Mouse (Mus musculus) G1E (cell line): Measurements from ENCODE around the gene Lmo7. TPM values are rescaled to one million over a fixed set of nuclear protein-coding genes. Genes with fewer than 3 reads are reported as not detected.

Experiments
- ATAC-seq: 2 replicates; pipeline ENCODE4 v1.8.0; 2016; ENCODE audit warnings: mild to moderate bottlenecking; ENCODE audit not compliant: insufficient number of reproducible peaks, poor library complexity, low FRiP score, severe bottlenecking; ENCODE audit errors: extremely low read depth
- DNase-seq: peaks from one replicate; pipeline ENCODE4 v3.0.0; 2012; ENCODE audit warnings: low spot score
- H3K27me3 ChIP-seq: 2 replicates; pipeline ENCODE4 v1.6.1; 2012; ENCODE audit warnings: mild to moderate bottlenecking, low read length, inconsistent platforms; ENCODE audit not compliant: insufficient read depth
- H3K36me3 ChIP-seq: replicated peaks from 2 replicates; pipeline ENCODE3; 2012; ENCODE audit warnings: mild to moderate bottlenecking, inconsistent platforms
- H3K4me1 ChIP-seq: 2 replicates; pipeline ENCODE4 v1.6.1; 2012; ENCODE audit warnings: low read depth, low read length, inconsistent platforms, mixed read lengths; ENCODE audit not compliant: insufficient read depth
- H3K4me3 ChIP-seq: 2 replicates; pipeline ENCODE4 v1.5.1; 2012; ENCODE audit warnings: low read depth, mild to moderate bottlenecking, inconsistent platforms, low read length, moderate library complexity, mixed read lengths
- H3K9me3 ChIP-seq: replicated peaks from 2 replicates; pipeline ENCODE4 v1.6.1; 2012; ENCODE audit warnings: inconsistent platforms
- CTCF ChIP-seq: IDR thresholded peaks from 2 replicates; pipeline ENCODE4 v1.5.1; 2012; ENCODE audit warnings: low read depth, low read length, inconsistent platforms, mixed read lengths
- GATA1 ChIP-seq: IDR thresholded peaks from 2 replicates; pipeline ENCODE4 v1.6.1; 2012; ENCODE audit warnings: borderline replicate concordance, low read length, inconsistent platforms, mixed read lengths
- GATA2 ChIP-seq: IDR thresholded peaks from 2 replicates; pipeline ENCODE4 v1.6.1; 2012; ENCODE audit warnings: low read depth, low read length, inconsistent platforms, borderline replicate concordance
- POLR2AphosphoS5 ChIP-seq: IDR thresholded peaks from 2 replicates; pipeline ENCODE4 v1.6.1; 2012; ENCODE audit warnings: low read depth, low read length, inconsistent platforms; ENCODE audit not compliant: insufficient replicate concordance
- TAL1 ChIP-seq: conservative IDR thresholded peaks from 2 replicates; pipeline ENCODE4 v1.6.1; 2012; ENCODE audit warnings: low read depth, low read length, inconsistent platforms, mixed read lengths
- polyA plus RNA-seq: library from polyadenylated mRNA; stranded (reverse); fragments of >175 nt; gene quantifications from 2 replicates; pipeline ENCODE4 v1.2.3, GENCODE M21; 2012
- total RNA-seq, 2 experiments: library from RNA; stranded (forward) in 1 of 2; stranded (reverse) in 1 of 2; fragments of 200-1000 nt in 1 of 2; fragments of >200 nt in 1 of 2; fragmentation: Nextera tagmentation in 1 of 2; gene quantifications; 2 replicates each; pipeline ENCODE4 v1.2.3; 2014 to 2017

Lmo7 gene
- total and polyA plus RNA-seq, 3 experiments: 0.71 TPM; not detected in 2

DNA sequence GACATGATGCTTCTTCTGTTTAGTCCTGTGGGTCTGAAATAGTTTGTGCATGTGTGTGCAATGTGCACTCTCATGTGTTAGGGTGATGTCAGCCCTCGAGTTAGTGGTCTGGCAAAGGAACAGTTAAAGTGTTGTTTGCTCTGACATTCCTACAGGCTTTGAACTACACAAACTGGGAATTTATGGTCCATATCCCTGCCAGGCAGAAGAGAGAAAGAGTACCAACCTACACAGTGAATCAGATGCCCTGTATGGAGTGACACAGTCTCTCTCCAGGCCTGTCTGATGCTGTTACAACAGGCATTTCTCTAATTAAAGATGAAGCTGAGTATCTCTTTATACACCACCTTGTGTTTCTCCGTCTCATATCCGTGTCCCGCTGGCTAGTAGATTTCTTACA is 21.2 kb downstream of the Lmo7 start:
- no peak for DNase-seq
- TF ChIP-seq POLR2AphosphoS5 (no peak), GATA2 (no peak), TAL1 (no peak), GATA1 (no peak), CTCF (no peak)

GRCm38 (mm10) chr14:101755425-101755824 is 25.7 kb downstream of the Lmo7 start:
- no peak for TF ChIP-seq GATA2
- TF ChIP-seq CTCF: no peak
- no peak for TF ChIP-seq GATA1
- TF ChIP-seq POLR2AphosphoS5: no peak
- no peak for TF ChIP-seq TAL1
- ATAC-seq: no peak
- DNase-seq: no peak
- peaks cover 29% of the 10 kb centered on the region for H3K9me3 ChIP-seq
- H3K4me3 ChIP-seq: no peak overlapping the region
- no peaks in the 10 kb centered on the region for H3K27me3 ChIP-seq
- no peaks in the 10 kb centered on the region for H3K4me1 ChIP-seq
- no peaks in the 10 kb centered on the region for H3K36me3 ChIP-seq

More for the DNA sequence above, 21.2 kb downstream of the Lmo7 start:
- H3K4me1 ChIP-seq: no peaks in the 10 kb centered on the region
- H3K4me3 ChIP-seq: no peak overlapping the region
- H3K36me3 ChIP-seq: no peaks in the 10 kb centered on the region
- no peaks in the 10 kb centered on the region for H3K27me3 ChIP-seq
- H3K9me3 ChIP-seq: peaks cover 26% of the 10 kb centered on the region
- no peak for ATAC-seq

DNA sequence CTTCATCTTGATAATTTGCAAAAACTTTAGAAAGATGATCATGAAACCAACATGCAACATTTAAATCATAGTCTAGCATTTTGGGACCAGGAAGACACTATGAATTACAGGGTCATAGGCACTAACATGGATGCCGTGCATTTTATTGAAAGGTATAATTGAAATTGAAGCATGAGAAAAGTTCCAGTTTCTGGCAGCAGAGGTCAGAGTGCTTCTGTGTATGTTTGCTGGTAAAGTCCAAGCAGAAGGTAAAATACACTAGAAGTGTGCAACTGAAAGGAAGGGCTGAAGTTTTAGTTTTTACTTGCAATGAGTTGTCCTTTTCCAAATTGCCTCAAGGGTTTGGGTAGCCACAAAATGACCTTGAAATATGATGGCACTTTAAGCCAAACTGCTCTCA is 32.5 kb downstream of the Lmo7 start:
- no peak for DNase-seq
- ATAC-seq: no peak
- no peaks in the 10 kb centered on the region for H3K27me3 ChIP-seq

GRCm38 (mm10) chr14:101763762-101764295 is 34.1 kb downstream of the Lmo7 start:
- H3K4me3 ChIP-seq: no peak overlapping the region
- TF ChIP-seq CTCF: no peak
- TF ChIP-seq GATA2: no peak
- TF ChIP-seq GATA1: no peak
- TF ChIP-seq TAL1: no peak
- TF ChIP-seq POLR2AphosphoS5: no peak
- no peak for ATAC-seq

More for the DNA sequence above, 32.5 kb downstream of the Lmo7 start:
- TF ChIP-seq GATA2: no peak
- TF ChIP-seq CTCF: no peak
- TF ChIP-seq GATA1: no peak
- TF ChIP-seq TAL1: no peak
- TF ChIP-seq POLR2AphosphoS5: no peak
- Histone ChIP-seq H3K4me3 (no peak overlapping the region), H3K4me1 (no peaks in the 10 kb centered on the region), H3K9me3 (peaks cover 21% of the 10 kb centered on the region), H3K36me3 (no peaks in the 10 kb centered on the region)

DNA sequence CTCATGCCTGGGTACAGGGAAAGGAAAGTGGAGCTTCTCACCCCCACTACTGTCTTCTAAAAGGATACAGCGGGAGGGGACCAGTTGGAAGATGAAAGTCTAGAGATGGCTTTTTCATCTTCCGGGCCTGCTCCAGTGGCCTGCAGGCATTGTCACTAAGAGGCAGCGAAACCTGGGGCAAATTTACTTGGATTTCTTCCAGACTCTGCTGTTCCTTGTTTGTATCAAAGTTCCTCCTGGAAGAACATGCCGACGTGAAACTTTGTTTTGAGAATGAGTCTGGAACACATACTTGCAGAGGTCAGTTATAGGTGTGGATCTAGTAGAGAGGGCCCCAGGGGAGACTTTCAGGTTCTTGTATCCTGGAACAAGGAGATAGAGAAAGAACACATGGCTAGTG is 41.6 kb downstream of the Lmo7 start:
- H3K27me3 ChIP-seq: no peaks in the 10 kb centered on the region
- peaks cover 35% of the 10 kb centered on the region for H3K9me3 ChIP-seq
- no peak for ATAC-seq
- no peak overlapping the region for H3K4me3 ChIP-seq
- no peaks in the 10 kb centered on the region for H3K4me1 ChIP-seq
- TF ChIP-seq GATA2: no peak
- no peak for TF ChIP-seq CTCF
- no peak for TF ChIP-seq TAL1
- TF ChIP-seq GATA1: no peak
- DNase-seq: no peak
- no peaks in the 10 kb centered on the region for H3K36me3 ChIP-seq

More at GRCm38 (mm10) chr14:101763762-101764295, 34.1 kb downstream of the Lmo7 start:
- Histone ChIP-seq H3K4me1 (no peaks in the 10 kb centered on the region), H3K27me3 (no peaks in the 10 kb centered on the region), H3K9me3 (peaks cover 26% of the 10 kb centered on the region), H3K36me3 (no peaks in the 10 kb centered on the region)
- no peak for DNase-seq

- H3K4me3 ChIP-seq: no peak overlapping the region
- no peak for DNase-seq
- H3K27me3 ChIP-seq: no peaks in the 10 kb centered on the region
- TF ChIP-seq POLR2AphosphoS5 (no peak), TAL1 (no peak), CTCF (no peak), GATA2 (no peak), GATA1 (no peak)
- H3K9me3 ChIP-seq: peaks cover 35% of the 10 kb centered on the region
- H3K36me3 ChIP-seq: no peaks in the 10 kb centered on the region
- H3K4me1 ChIP-seq: no peaks in the 10 kb centered on the region
- no peak for ATAC-seq
Observed at GRCm38 (mm10) chr14:101771756-101772155, 42.0 kb downstream of the Lmo7 start.

DNA sequence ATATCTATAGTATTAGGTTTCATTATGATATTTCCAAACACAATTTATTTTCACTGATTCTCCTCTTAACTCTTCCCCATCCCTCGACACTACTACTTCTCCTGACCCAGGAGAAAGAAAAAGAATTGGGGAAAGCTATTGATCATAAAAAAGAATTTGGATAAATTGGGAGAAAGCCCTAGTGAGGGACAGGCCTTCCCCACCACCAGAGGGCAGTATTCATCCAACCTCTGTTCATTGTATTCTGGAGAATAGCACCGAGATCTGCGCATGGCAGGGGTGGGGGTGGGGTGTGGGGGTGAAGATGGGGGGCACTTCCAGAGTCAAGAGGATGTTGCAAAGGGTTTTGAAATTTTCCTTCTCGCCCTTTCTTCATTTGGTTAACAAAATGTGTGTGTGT is 44.9 kb downstream of the Lmo7 start:
- no peak overlapping the region for H3K4me3 ChIP-seq
- no peaks in the 10 kb centered on the region for H3K27me3 ChIP-seq
- H3K36me3 ChIP-seq: no peaks in the 10 kb centered on the region
- ATAC-seq (no peak), DNase-seq (no peak)
- H3K9me3 ChIP-seq: peaks cover 40% of the 10 kb centered on the region
- TF ChIP-seq GATA2: no peak
- no peaks in the 10 kb centered on the region for H3K4me1 ChIP-seq
